Mouse (Mus musculus): ENCODE measurements around the gene Olfr76. TPM values are rescaled to one million over a fixed set of nuclear protein-coding genes. Genes with fewer than 3 reads are reported as not detected.

The Olfr76 gene
- polyA plus RNA-seq, 1 experiment from 2014 or later, result not detected

Other genes with a start within 250 kb of the Olfr76 start
- not detected in 2 replicates for gene Olfr1419, start 248.1 kb downstream of the Olfr76 start, polyA plus RNA-seq (2015; fragmentation: Nextera tagmentation; extraction: Ambion mirVana)
- not detected in 2 replicates for gene Olfr1420, start 236.6 kb downstream of the Olfr76 start, polyA plus RNA-seq (2015; fragmentation: Nextera tagmentation; extraction: Ambion mirVana)
- 16.7 and 19.5 TPM in 2 replicates for gene Patl1, start 210.8 kb downstream of the Olfr76 start, polyA plus RNA-seq (2015; fragmentation: Nextera tagmentation; extraction: Ambion mirVana)
- gene Osbp, start 157.3 kb downstream of the Olfr76 start, polyA plus RNA-seq (2015; fragmentation: Nextera tagmentation; extraction: Ambion mirVana), result 5.1 and 5.3 TPM in 2 replicates
- not detected in 2 replicates for gene Olfr1423, start 81.9 kb downstream of the Olfr76 start, polyA plus RNA-seq (2015; fragmentation: Nextera tagmentation; extraction: Ambion mirVana)
- not detected in 2 replicates for gene Olfr1424, start 60.5 kb downstream of the Olfr76 start, polyA plus RNA-seq (2015; fragmentation: Nextera tagmentation; extraction: Ambion mirVana)
- gene Olfr1425, start 45.5 kb downstream of the Olfr76 start, polyA plus RNA-seq (2015; fragmentation: Nextera tagmentation; extraction: Ambion mirVana), result not detected in 2 replicates
- gene Olfr1426, start 31.2 kb downstream of the Olfr76 start, polyA plus RNA-seq (2015; fragmentation: Nextera tagmentation; extraction: Ambion mirVana), result not detected in 2 replicates
- gene Olfr1427, start 19.9 kb downstream of the Olfr76 start, polyA plus RNA-seq (2015; fragmentation: Nextera tagmentation; extraction: Ambion mirVana), result not detected in 2 replicates
- gene Olfr1428, start 7.3 kb downstream of the Olfr76 start, polyA plus RNA-seq (2015; fragmentation: Nextera tagmentation; extraction: Ambion mirVana), result not detected in 2 replicates
- not detected in 2 replicates for gene Olfr1555-ps1, start 46.9 kb upstream of the Olfr76 start, polyA plus RNA-seq (2015; fragmentation: Nextera tagmentation; extraction: Ambion mirVana)
- not detected in 2 replicates for gene Olfr1431, start 77.4 kb upstream of the Olfr76 start, polyA plus RNA-seq (2015; fragmentation: Nextera tagmentation; extraction: Ambion mirVana)
- gene Olfr1432, start 109.4 kb upstream of the Olfr76 start, polyA plus RNA-seq (2015; fragmentation: Nextera tagmentation; extraction: Ambion mirVana), result not detected in 2 replicates
- not detected in 2 replicates for gene Olfr262, start 118.5 kb upstream of the Olfr76 start, polyA plus RNA-seq (2015; fragmentation: Nextera tagmentation; extraction: Ambion mirVana)
- not detected in 2 replicates for gene Olfr235, start 137.8 kb upstream of the Olfr76 start, polyA plus RNA-seq (2015; fragmentation: Nextera tagmentation; extraction: Ambion mirVana)
- not detected in 2 replicates for gene Olfr1434, start 156.7 kb upstream of the Olfr76 start, polyA plus RNA-seq (2015; fragmentation: Nextera tagmentation; extraction: Ambion mirVana)
- gene Olfr1436, start 175.9 kb upstream of the Olfr76 start, polyA plus RNA-seq (2015; fragmentation: Nextera tagmentation; extraction: Ambion mirVana), result not detected in 2 replicates
- not detected in 2 replicates for gene Olfr1437, start 201.9 kb upstream of the Olfr76 start, polyA plus RNA-seq (2015; fragmentation: Nextera tagmentation; extraction: Ambion mirVana)
- not detected in 2 replicates for gene Olfr1438-ps1, start 212.7 kb upstream of the Olfr76 start, polyA plus RNA-seq (2015; fragmentation: Nextera tagmentation; extraction: Ambion mirVana)

Data from limb, embryonic 13.5 days (tissue).